Mouse (Mus musculus) cerebellum, postnatal 14 days (tissue): Measurements from ENCODE around the gene Gm49322.
"Not testable (repeated sequence)": the region's sequence is repeated elsewhere in the genome, so short reads cannot be mapped to it uniquely, and the experiment has no call there.

Source experiments
- DNase-seq, 2 experiments: peaks; one replicate each; pipeline ENCODE4 v3.0.0; 2021; ENCODE audit warnings: mixed read lengths in 2 of 2

The Gm49322 gene

DNA sequence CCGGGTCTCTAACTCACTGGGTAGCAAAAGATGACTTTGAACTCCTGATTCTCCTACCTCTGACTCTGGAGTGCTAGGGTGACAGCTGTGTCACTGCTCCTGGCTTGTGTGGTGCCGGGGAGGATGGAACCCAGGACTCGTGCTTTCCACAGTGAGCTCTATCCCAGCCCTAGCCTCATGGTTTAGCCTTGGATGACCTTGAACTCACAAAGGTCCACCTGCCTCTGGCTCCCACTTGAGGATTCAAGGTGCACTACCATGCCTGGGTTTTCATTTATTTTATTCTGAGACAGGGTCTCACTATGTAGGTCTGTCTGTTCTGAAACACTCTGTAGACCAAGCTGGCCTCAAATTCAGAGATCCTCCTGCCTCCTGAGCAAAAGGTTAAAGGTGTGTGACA is 8.0 kb downstream of the Gm49322 start:
- no peak for DNase-seq

DNA sequence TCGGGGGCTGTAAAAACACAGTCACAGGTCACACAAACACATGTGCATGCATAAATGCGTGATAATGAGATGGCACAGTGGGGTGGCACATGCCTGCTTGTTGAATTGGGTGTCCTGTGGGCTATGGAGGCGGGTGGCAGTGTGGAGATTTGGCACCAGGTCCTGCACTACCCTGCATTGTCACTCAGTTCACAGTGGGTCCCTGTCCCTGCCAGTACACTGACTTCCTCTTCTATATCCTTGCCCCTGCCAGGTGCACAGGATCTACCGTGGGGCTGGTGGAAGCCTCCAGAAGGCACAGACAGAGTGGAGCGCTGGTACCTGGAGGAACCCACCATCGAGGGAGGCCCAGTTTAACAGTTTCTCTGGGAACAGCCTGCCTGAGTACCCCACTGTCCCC is 8.5 kb downstream of the Gm49322 start:
- DNase-seq = peak in 1 of 2 experiments; percentile 8

DNA sequence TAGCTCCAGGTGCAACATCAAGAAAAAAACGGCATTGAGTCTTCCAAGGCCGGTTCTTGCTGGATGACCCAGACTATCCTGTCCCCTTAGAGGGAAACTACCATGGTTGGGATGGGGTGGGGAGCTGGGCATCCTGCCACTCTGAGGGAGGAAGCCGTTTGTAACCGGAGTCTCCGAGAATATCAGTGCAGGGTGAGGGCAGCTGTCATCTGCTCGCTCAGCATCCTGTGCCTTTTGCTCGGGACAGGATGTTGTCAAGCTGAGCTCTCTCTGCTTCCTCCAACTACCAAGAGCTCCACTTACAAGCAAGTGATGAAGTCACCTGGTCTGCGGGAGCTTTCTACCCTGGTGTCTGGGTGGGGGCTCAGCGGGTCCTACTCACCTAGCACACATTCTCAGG is 12.4 kb downstream of the Gm49322 start:
- no peak for DNase-seq

DNA sequence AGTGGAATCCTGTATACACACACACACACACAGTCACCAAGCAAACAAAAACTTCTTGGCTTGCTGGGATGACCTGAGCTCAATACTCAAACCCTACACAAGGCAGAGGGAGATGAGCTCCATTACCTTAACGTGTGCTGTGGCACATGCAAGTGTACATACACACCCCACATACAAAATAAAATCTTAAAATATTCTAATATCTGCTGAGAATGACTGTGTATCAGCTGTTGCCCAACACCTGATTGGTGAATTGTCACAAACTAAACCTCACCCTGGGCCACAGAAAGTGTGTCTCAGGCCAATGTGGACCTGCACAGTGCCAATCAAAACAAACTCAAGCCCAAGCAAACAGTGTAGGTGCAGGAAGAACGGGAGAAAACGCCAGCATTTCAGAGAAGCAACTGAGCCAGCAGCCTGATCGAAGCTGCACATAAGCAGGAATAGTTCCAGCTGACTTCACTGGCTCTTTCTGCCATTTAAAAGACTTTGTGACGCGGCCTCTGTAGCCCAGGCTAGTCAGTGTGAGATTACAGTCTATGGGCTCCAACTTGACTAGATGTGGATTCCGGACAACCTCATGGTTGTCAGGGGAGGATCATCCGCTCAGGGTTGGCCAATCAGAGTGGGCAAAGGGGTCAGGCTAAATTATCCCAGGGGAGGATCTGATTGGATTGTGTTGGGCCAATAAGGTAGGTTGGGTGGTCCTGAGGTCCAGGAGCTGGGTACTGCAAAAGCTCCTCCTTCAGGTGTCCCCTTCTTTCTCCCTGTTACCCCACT is 13.8 kb downstream of the Gm49322 start:
- DNase-seq = no peak

DNA sequence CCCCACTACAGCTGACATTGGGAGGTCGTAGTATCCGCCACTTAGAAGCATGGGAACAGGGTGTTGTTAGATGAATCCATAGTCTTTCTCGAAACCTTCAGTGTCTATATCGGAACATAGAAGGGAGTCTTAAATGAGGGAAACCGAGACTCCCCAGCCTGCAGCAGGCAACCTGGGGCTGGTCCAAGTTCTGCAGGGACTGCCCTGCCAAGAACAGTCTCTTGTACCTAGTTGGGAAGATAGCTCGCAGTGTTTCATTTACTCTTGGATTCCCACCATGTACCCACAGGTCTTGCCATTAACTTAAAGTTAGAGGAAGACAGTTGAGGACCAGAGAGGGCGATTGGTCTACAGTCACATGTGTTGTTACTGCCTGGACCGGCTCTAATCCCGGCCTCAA is 14.5 kb downstream of the Gm49322 start:
- no peak for DNase-seq

DNA sequence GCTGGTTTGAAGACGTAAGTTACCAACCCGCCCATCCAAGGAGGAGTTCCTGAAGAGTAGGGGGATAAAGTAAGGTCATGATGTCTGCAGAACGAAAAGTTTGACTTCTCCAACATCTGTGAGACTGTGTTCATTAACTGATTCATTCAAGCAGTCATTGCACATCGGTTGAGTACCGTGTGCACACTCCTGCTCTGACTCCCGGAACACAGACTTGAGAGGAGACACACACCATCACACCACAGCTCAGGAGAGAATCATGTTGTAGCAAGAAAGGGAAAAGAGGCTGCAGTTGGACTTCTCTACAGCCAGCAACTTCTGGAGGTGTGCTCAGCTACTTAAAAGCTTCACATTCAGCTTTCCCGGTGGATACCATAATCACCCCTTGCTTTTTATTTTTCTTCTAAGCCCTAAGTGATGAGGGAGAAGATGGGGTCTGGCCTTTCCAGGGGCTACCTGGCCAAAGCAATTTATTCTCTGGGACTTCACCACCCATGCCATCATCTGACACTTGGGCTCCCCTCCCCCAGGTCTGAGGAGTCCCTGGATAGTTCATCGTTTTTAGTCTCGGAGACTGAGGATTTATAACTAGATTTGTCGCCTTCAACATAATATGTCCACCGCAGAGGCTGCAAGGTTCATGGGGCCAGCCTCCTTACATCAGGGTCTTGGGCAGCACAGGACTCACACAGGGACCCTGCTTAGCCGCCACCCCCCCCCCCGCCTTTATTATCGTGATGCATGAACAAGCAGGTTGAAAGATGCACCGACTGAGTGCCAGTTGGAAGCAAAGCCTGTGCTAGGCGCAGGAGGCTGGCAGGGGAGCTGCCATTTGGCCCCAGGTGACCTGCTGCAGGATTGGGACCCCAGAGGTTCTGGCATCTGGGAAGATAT is 15.2 kb downstream of the Gm49322 start:
- DNase-seq = peak in 1 of 2 experiments; percentile 54

DNA sequence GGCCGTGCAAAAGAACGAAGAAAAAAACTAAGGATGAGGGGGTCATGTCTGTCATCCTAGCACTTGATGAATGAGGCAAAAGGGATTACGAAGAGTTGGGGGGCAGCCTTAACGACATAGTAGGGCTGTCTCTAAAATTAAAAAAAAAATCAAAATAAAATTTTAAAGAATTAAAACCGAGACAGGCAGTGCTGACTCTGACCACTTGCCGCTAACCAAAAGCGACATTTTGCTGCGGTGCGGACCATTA is 15.8 kb downstream of the Gm49322 start:
- DNase-seq = no peak

DNA sequence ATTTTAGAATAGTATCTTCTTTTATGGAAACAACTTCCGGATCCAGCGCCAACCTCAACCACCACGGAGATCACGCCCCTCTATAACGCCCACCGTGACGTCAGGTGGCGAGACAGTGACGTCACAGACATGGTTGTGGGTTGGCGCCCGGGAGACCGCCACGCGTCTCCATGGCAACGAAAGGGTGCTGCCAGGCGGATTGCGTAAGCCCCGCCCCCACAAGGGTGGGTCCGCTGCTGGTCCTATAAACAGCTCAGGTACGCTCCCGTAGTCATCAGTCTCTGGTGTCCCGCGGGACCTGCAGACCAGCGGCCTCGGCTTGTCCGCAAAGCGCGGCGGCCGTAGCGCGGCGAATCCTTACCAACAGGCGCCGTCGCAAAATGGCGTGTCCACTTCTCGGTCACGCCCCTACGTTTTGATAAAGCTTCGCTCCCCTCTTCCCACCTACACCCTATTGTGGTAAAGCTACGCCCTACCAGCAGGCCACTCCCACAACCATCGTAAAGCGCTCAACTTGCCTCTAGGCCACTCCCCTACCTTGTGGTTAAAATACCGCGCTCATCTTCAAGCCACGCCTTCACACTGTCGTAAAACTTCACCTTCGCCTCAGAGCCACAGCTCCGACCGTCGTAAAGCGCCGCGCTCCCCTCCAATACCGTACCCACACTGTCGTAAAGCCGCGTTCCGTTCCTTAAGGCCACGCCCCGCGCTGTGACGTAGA is 16.3 kb downstream of the Gm49322 start:
- DNase-seq = peak; percentile 99 to 100

DNA sequence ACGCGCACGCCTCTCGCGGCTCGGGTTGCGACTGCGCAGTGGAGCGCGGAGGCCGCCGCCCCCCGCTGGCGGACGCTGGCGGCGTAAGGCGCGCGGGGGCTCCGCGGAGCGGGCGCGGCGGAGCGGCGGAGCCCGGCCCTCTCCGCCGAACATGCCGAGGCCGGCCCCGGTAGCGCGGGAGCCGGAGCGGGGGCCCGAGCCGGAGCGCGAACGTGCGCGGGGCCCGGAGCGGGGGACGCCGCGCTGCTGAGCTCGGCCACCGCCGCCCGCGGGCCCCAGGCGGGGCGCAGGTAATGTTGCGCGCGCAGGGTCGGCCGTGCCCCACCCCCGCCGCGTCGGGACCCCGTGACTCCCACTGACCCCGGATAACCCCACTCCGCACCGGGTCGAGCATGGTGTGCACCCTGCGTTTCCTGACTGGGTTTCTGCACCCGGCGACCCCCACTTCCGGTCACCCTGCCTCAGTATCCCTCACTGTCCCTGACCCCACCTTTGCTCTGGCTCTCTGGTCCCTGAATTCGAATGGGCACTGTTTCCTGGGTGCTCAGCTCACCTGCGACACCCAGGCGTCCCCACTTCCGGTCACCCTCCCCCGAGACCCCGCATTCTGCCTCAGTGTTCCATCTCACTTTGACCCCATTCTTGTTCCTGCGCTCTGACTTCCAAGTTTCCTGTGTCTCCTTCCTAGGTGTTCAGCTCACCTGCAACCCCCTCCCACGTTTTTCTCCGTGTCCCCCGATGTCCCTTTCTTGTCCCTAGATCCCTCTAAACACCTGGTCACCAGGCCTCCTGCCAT is 17.0 kb downstream of the Gm49322 start, which contains the start of gene Csnk1g2:
Gene Csnk1g2 (plus strand): TSS at position 178 of the 796 bp plus-strand sequence.
- peak; percentile 46 to 79 for DNase-seq

DNA sequence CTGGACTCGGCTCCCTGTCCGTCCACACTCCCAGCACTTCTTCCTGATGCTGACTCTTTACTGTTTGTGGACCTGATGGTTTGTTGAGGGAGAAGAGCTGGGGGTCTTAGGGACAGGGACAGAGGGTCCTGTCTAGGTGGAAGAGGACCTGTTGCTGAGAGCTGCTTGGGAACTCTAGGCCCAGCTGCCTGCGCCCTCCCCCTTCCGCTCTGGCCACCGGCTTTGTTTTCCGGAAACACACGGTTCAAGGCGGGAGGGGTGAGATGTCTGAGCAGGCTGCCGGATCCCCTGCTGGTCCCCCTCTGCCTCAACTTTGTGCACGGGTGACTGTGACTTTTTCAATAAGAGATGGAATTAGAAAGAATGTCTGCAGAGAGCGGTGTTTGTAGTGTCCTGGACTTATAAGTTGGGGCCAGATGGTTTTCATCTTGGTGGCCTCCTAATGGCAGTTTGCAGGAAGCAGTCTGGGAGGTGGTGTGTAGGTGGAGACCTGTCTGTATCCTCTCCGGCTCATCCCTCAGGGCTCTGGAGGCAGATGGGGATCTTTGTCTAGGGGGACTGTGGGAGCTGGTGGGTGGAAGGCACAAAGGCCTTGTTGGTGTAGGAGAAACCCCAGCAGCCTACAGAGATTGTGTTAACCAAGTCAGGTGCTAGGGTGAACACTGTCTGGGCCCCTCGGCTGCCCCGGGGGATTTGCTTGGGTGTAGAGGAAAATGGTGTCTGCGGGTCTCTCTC is 17.8 kb downstream of the Gm49322 start:
- peak; percentile 63 to 69 for DNase-seq

DNA sequence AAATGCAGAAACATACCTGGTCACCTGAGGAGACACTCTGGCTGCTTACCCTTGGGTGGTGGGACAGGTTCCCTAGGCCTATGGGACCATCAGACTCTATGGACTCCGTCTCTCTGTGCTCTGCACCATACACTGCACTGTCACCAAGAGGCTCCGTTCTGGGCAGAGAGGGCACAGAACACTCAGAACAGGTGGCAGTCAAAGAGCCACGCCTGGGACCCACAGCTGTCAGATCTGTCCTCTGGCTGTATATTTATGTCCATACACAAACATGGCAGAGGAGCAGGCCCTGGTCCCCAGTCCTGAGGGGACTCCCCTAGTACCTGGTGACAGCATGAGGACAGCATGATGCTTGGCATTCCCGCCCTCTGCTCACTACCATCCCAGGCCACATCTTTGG is 19.9 kb downstream of the Gm49322 start:
- DNase-seq = no peak

DNA sequence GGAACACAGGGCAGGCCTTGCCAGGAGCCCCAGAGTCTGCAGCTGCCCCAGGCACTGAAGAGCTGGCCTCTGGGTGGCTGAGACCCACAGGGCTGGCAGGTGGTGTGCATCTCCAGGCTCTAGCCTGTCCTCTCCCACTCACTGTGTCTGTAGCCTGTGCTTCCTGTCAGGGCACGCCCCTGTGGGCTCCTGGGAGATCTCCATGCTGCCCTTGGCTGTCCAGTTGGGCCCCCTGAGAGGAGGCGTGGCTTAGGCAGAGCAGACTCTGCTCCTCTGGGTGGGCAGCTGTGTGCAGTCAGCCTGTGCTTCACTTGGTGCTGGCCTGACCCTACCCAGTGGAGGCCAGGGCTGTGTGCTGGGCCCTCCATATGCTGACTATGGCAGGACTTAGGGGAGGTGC is 21.9 kb downstream of the Gm49322 start:
- no peak for DNase-seq

DNA sequence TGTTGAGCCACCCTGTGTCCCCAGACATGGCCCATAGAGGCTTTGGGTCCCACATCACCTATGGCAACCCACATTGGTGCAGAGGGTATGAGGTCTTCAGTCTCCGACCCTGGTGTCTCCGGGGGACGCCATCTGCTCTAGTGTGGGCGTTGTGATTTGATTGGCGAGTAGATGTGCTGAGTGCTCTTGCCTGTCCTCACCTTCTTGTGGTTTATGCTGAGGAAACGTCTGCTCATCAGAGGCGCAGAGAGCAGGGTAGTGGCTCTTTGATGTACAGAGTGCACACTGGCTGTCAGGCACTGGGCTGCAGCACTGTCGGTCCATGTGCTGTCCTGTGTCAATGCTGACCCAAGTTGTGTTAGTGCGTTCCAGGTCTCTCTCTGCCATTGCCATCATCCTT is 23.1 kb downstream of the Gm49322 start:
- no peak for DNase-seq

DNA sequence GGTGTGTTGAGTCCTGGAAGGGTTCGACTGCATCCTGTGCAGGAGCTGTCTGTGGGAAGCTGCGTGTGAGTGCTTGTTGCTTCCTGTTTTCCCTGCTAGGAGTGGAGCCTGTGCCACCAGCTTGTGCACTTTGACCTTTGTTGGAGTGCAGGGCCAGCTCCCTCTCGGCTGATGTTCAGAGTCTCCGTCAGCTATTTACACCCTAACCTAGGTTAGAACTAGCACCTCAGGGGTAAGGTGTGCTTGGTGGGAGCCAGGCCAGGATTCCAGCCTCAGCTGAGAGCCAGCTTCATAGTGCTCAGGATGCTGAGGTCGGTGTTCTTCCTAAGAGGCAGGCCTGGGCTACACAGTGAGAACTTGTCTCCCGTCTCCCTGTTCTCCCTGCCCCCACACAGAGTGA is 29.5 kb downstream of the Gm49322 start:
- DNase-seq = no peak

DNA sequence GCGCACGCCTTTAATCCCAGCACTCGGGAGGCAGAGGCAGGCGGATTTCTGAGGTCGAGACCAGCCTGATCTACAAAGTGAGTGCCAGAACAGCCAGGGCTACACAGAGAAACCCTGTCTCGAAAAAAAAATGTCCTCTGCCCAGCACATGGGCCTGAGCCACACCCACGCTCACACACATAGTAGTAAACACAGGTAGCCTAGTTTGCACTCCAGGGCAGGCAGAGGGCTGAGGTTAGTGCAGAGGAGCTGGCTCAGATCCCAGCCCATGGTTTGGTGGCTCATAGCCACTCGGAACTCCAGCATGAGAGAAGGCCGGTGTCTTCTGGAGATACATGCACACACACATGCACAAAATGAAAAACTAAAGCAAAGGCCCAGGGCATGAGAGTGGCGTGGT is 41.1 kb downstream of the Gm49322 start:
- DNase-seq = no peak

DNA sequence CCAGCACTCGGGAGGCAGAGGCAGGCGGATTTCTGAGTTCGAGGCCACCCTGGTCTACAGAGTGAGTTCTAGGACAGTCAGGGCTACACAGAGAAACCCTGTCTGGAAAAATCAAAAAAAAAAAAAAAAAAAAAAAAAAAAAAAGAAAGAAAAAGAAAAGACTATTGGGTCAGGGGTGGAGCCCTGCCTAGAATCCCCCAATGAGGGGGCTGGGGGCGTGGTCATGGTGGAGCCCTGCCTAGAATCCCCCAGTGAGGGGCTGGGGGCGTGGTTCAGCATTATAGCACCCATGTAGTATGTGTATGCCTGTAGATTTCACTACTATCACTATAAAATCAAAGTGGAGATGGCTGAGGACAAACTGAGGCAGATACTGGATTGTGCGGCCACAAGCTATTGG is 44.1 kb downstream of the Gm49322 start:
- not testable (repeated sequence) for DNase-seq

DNA sequence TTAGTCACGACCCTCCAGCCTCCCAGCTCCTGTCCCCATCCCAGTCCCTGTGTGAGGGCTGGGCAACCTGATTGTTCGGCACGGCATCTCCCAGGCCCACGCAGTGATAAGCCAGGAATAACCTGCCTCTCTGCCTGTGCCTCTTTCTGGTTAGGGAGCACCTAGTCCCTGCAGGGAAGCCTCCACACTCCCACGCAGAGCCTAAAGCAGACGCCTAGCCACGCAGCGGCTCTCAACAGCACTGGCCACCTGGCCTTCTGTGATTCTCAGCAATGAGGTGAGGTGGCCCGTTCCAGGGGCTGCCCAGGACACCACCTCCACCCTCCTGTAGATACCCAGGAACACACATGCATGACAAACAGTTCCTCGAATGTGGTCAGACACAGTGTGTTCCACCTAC is 44.6 kb downstream of the Gm49322 start:
- no peak for DNase-seq

DNA sequence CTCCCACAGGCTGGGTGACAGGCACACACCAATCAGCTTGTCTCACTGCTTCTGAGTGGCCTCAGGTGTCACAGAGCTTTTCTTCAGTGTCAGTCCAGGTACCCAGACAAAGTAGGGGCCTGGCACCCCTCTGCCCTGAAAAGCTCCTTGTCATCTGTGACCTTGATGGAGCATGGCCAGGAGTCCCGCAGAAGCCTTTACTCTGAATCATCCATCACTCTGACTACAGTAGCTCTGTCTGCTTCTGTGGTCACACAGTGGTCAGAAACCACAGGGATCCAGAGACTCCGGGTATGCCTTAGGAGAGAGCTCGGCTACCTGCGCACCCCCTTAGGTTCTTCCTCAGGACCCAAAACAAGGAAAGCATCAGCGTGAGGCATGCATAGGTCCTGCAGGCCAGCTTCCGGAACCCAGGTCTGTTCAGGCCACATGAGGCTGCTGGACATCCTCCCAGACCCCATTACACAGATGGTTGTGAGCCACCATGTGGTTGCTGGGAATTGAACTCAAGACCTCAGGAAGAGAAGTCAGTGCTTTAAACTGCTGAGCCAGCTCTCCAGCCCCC is 47.4 kb downstream of the Gm49322 start:
- DNase-seq = no peak

DNA sequence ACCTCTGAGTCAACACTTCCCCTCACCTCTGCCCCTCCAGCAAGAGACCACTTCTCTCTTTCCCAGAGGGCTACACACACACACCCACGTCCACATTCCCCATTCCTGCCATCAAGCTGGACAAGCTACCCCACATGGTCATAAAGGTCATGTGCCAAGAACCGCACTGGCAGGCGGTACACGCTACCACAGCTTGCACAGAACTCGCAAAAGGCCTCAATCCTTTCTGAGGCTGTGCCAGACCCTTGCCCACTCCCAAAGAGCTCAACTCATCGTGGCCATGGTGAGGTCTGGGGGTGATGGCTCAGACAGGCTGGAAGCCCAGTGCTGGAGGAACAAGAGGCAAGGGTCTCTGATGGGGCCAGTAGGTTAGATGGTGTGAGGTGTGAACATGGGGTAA is 49.0 kb downstream of the Gm49322 start:
- peak in 1 of 2 experiments; percentile 50 for DNase-seq

DNA sequence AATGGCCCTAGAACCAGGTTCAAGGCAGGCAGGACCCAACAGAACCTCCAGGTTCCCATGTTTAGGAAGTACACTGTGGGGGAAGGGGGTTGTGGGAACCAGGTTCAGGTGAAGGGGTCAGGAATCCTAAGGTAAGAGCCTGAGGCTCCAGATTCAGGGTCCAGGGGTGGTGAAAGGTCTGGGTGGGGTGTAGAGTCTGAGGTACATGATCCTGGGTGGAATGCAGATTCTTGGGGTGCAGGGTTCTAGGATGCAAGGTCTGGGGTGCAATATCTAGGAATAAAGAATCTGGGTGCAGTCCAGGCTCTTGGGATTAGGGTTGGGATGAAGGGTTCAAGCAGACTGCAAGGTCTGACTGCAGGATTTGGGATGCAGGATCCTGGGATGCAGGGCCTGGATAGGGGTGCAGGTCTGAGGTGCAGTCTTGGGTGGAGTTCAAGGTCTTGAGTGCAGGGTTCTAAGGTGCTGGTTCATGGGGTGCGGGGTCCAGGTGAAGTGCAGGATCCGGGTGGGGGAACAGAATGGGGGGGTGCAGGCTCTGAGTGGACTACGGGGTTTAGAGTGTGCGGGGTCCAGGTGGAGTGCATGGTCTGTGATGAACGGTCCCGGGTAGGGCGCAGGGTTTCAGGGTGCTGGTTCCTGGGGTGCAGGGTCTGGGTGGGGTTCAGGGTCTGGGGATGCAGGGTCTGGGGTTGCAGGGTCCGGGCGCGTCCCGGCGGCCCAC is 49.7 kb downstream of the Gm49322 start:
- DNase-seq = peak; percentile 45 to 46
